In the genomic region with DNA sequence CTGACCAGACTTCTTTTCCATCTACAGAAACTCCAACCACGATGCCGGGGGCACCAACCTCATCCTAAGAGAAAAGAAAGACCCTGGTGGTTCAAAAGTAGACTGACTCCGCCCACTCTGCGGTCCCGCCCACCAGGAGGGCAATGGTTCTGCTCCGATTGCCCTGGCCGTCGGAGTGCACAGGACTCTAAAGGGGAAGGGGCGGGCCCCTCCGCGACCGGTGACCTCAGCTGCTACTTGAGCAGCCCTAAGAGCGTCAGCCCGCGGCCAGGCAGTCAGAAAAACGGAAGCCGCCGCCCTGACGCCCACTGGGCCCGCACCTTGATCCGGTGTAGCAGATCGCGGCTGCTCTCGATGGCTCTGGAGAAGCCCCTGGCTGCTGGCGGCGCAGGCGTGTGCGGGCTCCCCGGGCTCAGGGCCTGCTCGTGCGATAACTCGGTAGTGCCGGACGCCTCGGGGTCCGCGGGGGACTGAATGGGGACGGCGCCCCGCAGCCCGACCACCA, we compare ENCODE assay signal across 8 mouse cellular contexts. TPM values are rescaled to one million over a fixed set of nuclear protein-coding genes. Genes with fewer than 3 reads are reported as not detected.
DNase-seq lines count a peak whose midpoint lies in the region; ATAC-seq and TF ChIP-seq lines count a peak whose summit lies in the region.

No protein-coding gene starts in this region.

- under 1% methylated on average over 41 of the region's 41 CpGs for WGBS in embryonic facial prominence, embryonic 12.5 days
- WGBS in limb, embryonic 15.5 days = under 1% methylated on average over 41 of the region's 41 CpGs
- whole genome bisulfite sequencing in midbrain, postnatal 0 days = under 1% methylated on average over 40 of the region's 41 CpGs

- peak overlapping the region; percentile 71 for H3K9ac ChIP-seq in embryonic facial prominence, embryonic 12.5 days
- peak overlapping the region; percentile 67 for H3K9ac ChIP-seq in limb, embryonic 15.5 days
- peak overlapping the region; percentile 91 for H3K9ac ChIP-seq in midbrain, postnatal 0 days (replicated peaks; ENCODE audit: low read length, poor library complexity, severe bottlenecking)

- H3K9me3 ChIP-seq in embryonic facial prominence, embryonic 12.5 days = no peaks in the 10 kb centered on the region
- no peaks in the 10 kb centered on the region for H3K9me3 ChIP-seq in limb, embryonic 15.5 days
- H3K9me3 ChIP-seq in midbrain, postnatal 0 days (ENCODE audit: low read length) = no peaks in the 10 kb centered on the region

- ATAC-seq in embryonic facial prominence, embryonic 12.5 days (ENCODE audit: insufficient number of reproducible peaks, insufficient read depth, low FRiP score, low TSS enrichment) = peak; percentile 68
- ATAC-seq in limb, embryonic 15.5 days (ENCODE audit: insufficient number of reproducible peaks, low FRiP score, low TSS enrichment, low read depth) = peak; percentile 76
- ATAC-seq in midbrain, postnatal 0 days (ENCODE audit: low FRiP score) = peak; percentile 83

- DNase-seq in CD4-positive helper T cell, adult 2 months (ENCODE audit: low read depth, low spot score) = peak; percentile 90
- DNase-seq in adrenal gland, postnatal 36 days = peak; percentile 83 to 91
- peak; percentile 86 to 87 for DNase-seq in heart, adult 18-20 months
- DNase-seq in kidney, adult 18-20 months = peak; percentile 89
- peak; percentile 74 for DNase-seq in midbrain, postnatal 0 days (ENCODE audit: low spot score)
- DNase-seq in spleen, postnatal 14 days (ENCODE audit: low spot score in 2 of 2) = peak; percentile 67 to 78

- 0 out of 2 replicates have a peak, but pooled peaks cover 5% of the 10 kb centered on the region for H3K4me1 ChIP-seq in embryonic facial prominence, embryonic 12.5 days
- H3K4me1 ChIP-seq in limb, embryonic 15.5 days = peaks cover 5% of the 10 kb centered on the region
- no peaks in the 10 kb centered on the region for H3K4me1 ChIP-seq in midbrain, postnatal 0 days (ENCODE audit: insufficient read depth, low read length)

- no peaks in the 10 kb centered on the region for H3K27me3 ChIP-seq in embryonic facial prominence, embryonic 12.5 days
- no peaks in the 10 kb centered on the region for H3K27me3 ChIP-seq in limb, embryonic 15.5 days
- no peaks in the 10 kb centered on the region for H3K27me3 ChIP-seq in midbrain, postnatal 0 days (ENCODE audit: insufficient read depth, low read length)

- peaks cover 6% of the 10 kb centered on the region for H3K36me3 ChIP-seq in embryonic facial prominence, embryonic 12.5 days
- peaks cover 5% of the 10 kb centered on the region for H3K36me3 ChIP-seq in limb, embryonic 15.5 days
- peaks cover 11% of the 10 kb centered on the region for H3K36me3 ChIP-seq in midbrain, postnatal 0 days (ENCODE audit: insufficient read depth, low read length)

- H3K4me3 ChIP-seq in embryonic facial prominence, embryonic 12.5 days = peak overlapping the region; percentile 98
- peak overlapping the region; percentile 86 for H3K4me3 ChIP-seq in limb, embryonic 15.5 days
- H3K4me3 ChIP-seq in midbrain, postnatal 0 days (ENCODE audit: low read depth, low read length) = peak overlapping the region; percentile 92

- H3K4me2 ChIP-seq in embryonic facial prominence, embryonic 12.5 days (replicated peaks) = peak overlapping the region; percentile 71
- H3K4me2 ChIP-seq in limb, embryonic 15.5 days = peak overlapping the region; percentile 73
- H3K4me2 ChIP-seq in midbrain, postnatal 0 days (ENCODE audit: low read depth, low read length, poor library complexity, severe bottlenecking) = peak overlapping the region; percentile 57

- H3K27ac ChIP-seq in embryonic facial prominence, embryonic 12.5 days = peak overlapping the region; percentile 84
- peak overlapping the region; percentile 86 for H3K27ac ChIP-seq in limb, embryonic 15.5 days
- peak overlapping the region; percentile 96 for H3K27ac ChIP-seq in midbrain, postnatal 0 days (ENCODE audit: low read depth, low read length)

- TF ChIP-seq CTCF in midbrain, postnatal 0 days (IDR thresholded peaks at IDR 0.05) = peak; percentile 42

RNA-seq across cellular contexts. Expression of gene Lactb, which starts 0.5 kb away (rescaled TPM):
- total RNA-seq in adrenal gland, postnatal 36 days (2021) = 10 to 100 TPM; 16.9 to 20.5 TPM
- polyA plus RNA-seq in embryonic facial prominence, embryonic 12.5 days (2016; fragmentation: Nextera tagmentation; extraction: Ambion mirVana) = 10.2 and 10.7 TPM in 2 replicates
- total RNA-seq in heart, adult 18-20 months (2021) = 10 to 100 TPM; 23.2 to 24.4 TPM
- 5.9 and 7.9 TPM in 2 replicates for polyA plus RNA-seq in limb, embryonic 15.5 days (2015; fragmentation: Nextera tagmentation; extraction: Ambion mirVana)
- total RNA-seq in midbrain, postnatal 0 days (2014; rRNA removed) = 18.6 and 18.8 TPM in 2 replicates
- 9.6 and 12.9 TPM in 2 replicates for polyA plus RNA-seq in midbrain, postnatal 0 days (2015; fragmentation: Nextera tagmentation; extraction: Ambion mirVana)

RNA-seq across cellular contexts. Expression of gene Rps27l, which starts 28.9 kb away (rescaled TPM):
- 100 to 1,000 TPM; 270 to 313 TPM for total RNA-seq in adrenal gland, postnatal 36 days (2021)
- 620 and 633 TPM in 2 replicates for polyA plus RNA-seq in embryonic facial prominence, embryonic 12.5 days (2016; fragmentation: Nextera tagmentation; extraction: Ambion mirVana)
- 100 to 1,000 TPM; 151 to 172 TPM for total RNA-seq in heart, adult 18-20 months (2021)
- 572 and 601 TPM in 2 replicates for polyA plus RNA-seq in limb, embryonic 15.5 days (2015; fragmentation: Nextera tagmentation; extraction: Ambion mirVana)
- total RNA-seq in midbrain, postnatal 0 days (2014; rRNA removed) = 45.8 and 51.7 TPM in 2 replicates
- 160 and 168 TPM in 2 replicates for polyA plus RNA-seq in midbrain, postnatal 0 days (2015; fragmentation: Nextera tagmentation; extraction: Ambion mirVana)

RNA-seq across cellular contexts. Expression of gene Rab8b, which starts 55.3 kb away (rescaled TPM):
- total RNA-seq in adrenal gland, postnatal 36 days (2021) = 10 to 100 TPM; 18.9 to 21.9 TPM
- polyA plus RNA-seq in embryonic facial prominence, embryonic 12.5 days (2016; fragmentation: Nextera tagmentation; extraction: Ambion mirVana) = 22.0 and 23.7 TPM in 2 replicates
- total RNA-seq in heart, adult 18-20 months (2021) = 10 to 100 TPM in 1 of 2 experiments, 1 to 10 TPM in 1; 8.8 to 10.4 TPM
- 25.9 and 27.3 TPM in 2 replicates for polyA plus RNA-seq in limb, embryonic 15.5 days (2015; fragmentation: Nextera tagmentation; extraction: Ambion mirVana)
- total RNA-seq in midbrain, postnatal 0 days (2014; rRNA removed) = 26.0 and 29.6 TPM in 2 replicates
- polyA plus RNA-seq in midbrain, postnatal 0 days (2015; fragmentation: Nextera tagmentation; extraction: Ambion mirVana) = 15.2 and 18.2 TPM in 2 replicates

Comparison
In these comparisons a context has a peak if more than half of its experiments do, and no peak if none do; other contexts are left out.
1. Peak in every context shown above with its lines: DNase-seq, ATAC-seq, H3K4me3 ChIP-seq and H3K27ac ChIP-seq.